Mouse (Mus musculus) MEL (cell line): ENCODE results near the gene BC037034.

Experiments used
- CHD1 ChIP-seq: IDR thresholded peaks from 2 replicates; pipeline ENCODE4 v1.6.1; 2012; ENCODE audit warnings: low read depth, mild to moderate bottlenecking, inconsistent platforms, low read length, improper control_type of control experiment
- CTCF ChIP-seq, 3 experiments: IDR thresholded peaks in 2 of 3; conservative IDR thresholded peaks in 1 of 3; 2 replicates each; pipeline ENCODE4 v1.5.1; 2011 to 2012; ENCODE audit warnings: low read length in 3 of 3, low read depth in 2 of 3, mild to moderate bottlenecking in 2 of 3, improper control_type of control experiment in 1 of 3, inconsistent platforms in 1 of 3, mixed read lengths in 1 of 3, moderate library complexity in 1 of 3; ENCODE audit not compliant: control insufficient read depth in 1 of 3, insufficient read depth in 1 of 3, poor library complexity in 1 of 3, severe bottlenecking in 1 of 3
- ETS1 ChIP-seq: IDR thresholded peaks from 2 replicates; pipeline ENCODE4 v1.6.1; 2012; ENCODE audit warnings: low read depth, mild to moderate bottlenecking, inconsistent platforms, low read length, improper control_type of control experiment, moderate library complexity
- GATA1 ChIP-seq: IDR thresholded peaks from 2 replicates; pipeline ENCODE4 v1.6.1; 2011; ENCODE audit warnings: low read depth, low read length, improper control_type of control experiment
- MEF2A ChIP-seq: IDR thresholded peaks from 2 replicates; pipeline ENCODE4 v1.6.1; 2014; ENCODE audit warnings: low read depth, mild to moderate bottlenecking, inconsistent platforms, low read length, improper control_type of control experiment; ENCODE audit not compliant: poor library complexity, insufficient replicate concordance, severe bottlenecking; ENCODE audit errors: extremely low read depth
- MXI1 ChIP-seq: IDR thresholded peaks from 2 replicates; pipeline ENCODE4 v1.6.1; 2011; ENCODE audit warnings: mild to moderate bottlenecking, low read depth, low read length, improper control_type of control experiment
- MYB ChIP-seq: IDR thresholded peaks from 2 replicates; pipeline ENCODE4 v1.6.1; 2011; ENCODE audit warnings: mild to moderate bottlenecking, low read depth, low read length, improper control_type of control experiment
- POLR2A ChIP-seq, 2 experiments: IDR thresholded peaks; 2 replicates each; pipeline ENCODE4 v1.6.1; 2011 to 2012; ENCODE audit warnings: low read length in 2 of 2, mild to moderate bottlenecking in 2 of 2, control low read depth in 1 of 2, improper control_type of control experiment in 1 of 2, low read depth in 1 of 2, moderate library complexity in 1 of 2; ENCODE audit not compliant: control insufficient read depth in 1 of 2, insufficient read depth in 1 of 2, poor library complexity in 1 of 2
- POLR2AphosphoS2 ChIP-seq: IDR thresholded peaks from 2 replicates; pipeline ENCODE4 v1.6.1; 2011; ENCODE audit warnings: low read length, improper control_type of control experiment
- USF1 ChIP-seq: IDR thresholded peaks from 2 replicates; pipeline ENCODE4 v1.6.1; 2014; ENCODE audit warnings: low read depth, mild to moderate bottlenecking, inconsistent platforms, low read length, improper control_type of control experiment, moderate library complexity
- ZKSCAN1 ChIP-seq: IDR thresholded peaks from 2 replicates; pipeline ENCODE4 v1.6.1; 2012; ENCODE audit warnings: low read depth, mild to moderate bottlenecking, inconsistent platforms, low read length, improper control_type of control experiment, moderate library complexity

DNA sequence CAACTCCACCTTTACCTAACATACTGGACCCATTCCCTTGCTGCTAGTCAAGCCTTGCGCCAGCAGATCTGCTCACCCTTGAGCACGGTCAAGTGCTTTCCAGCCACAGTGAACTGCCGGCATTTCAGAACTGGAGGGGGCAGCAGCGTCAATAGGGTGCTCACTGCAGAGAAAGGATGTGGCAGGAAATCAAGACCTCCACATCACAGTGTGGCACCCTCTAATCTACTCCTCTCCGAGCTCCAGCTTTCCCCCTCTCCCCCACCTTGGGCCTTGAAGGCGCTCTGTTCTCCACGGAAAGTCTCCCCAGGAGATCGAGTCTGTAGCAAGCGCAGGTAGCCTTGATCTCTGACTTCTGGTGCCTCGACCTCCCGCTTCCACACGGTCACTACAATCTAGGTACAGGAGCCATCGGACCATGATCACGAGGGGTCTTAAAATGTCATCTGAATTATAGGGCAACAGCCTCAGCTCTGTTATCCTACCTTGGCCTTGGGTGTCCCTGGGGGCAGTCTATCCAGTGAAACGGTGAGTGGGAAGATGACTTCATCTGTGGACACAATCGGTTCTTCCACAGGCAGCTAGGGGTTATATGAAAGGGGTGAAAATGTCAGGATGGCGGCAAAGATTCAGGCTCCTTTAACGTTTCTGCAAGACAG, 1.1 kb downstream of the BC037034 start:
- TF ChIP-seq CHD1 = peak; percentile 77; the same call in 1 of the 2 replicates
- 0 out of 6 replicates have a peak, but pooled peaks of 2 of the 3 experiments have one; percentile 1 to 6 for TF ChIP-seq CTCF (IDR thresholded peaks at IDR 0.05 in 2 of 3, conservative IDR thresholded peaks at IDR 0.05 in 1 of 3; ENCODE audit: control insufficient read depth in 1 of 3, insufficient read depth in 1 of 3, low read depth in 2 of 3, low read length in 3 of 3, poor library complexity in 1 of 3, severe bottlenecking in 1 of 3)
- peak; percentile 27 to 31; a peak in 1 of 4 replicates for TF ChIP-seq POLR2A (IDR thresholded peaks at IDR 0.05; ENCODE audit: control insufficient read depth in 1 of 2, insufficient read depth in 1 of 2, low read depth in 1 of 2, low read length in 2 of 2, poor library complexity in 1 of 2)
- no peak for TF ChIP-seq MEF2A
- no peak for TF ChIP-seq MYB
- TF ChIP-seq GATA1 = no peak
- no peak; the same call in none of the 2 replicates for TF ChIP-seq MXI1
- TF ChIP-seq USF1 = no peak
- no peak for TF ChIP-seq ZKSCAN1
- 0 out of 2 replicates have a peak, but pooled peaks have one; percentile 4 for TF ChIP-seq ETS1
- TF ChIP-seq POLR2AphosphoS2 = no peak
